Mouse (Mus musculus) MEL (cell line): Measurements from ENCODE around the gene Maml3.

ENCODE experiments used
- CHD1 ChIP-seq: IDR thresholded peaks from 2 replicates; pipeline ENCODE4 v1.6.1; 2012; ENCODE audit warnings: low read depth, mild to moderate bottlenecking, inconsistent platforms, low read length, improper control_type of control experiment
- CHD2 ChIP-seq: IDR thresholded peaks from 2 replicates; pipeline ENCODE4 v1.6.1; 2011; ENCODE audit warnings: low read length, improper control_type of control experiment
- CTCF ChIP-seq, 3 experiments: IDR thresholded peaks in 2 of 3; conservative IDR thresholded peaks in 1 of 3; 2 replicates each; pipeline ENCODE4 v1.5.1; 2011 to 2012; ENCODE audit warnings: low read length in 3 of 3, low read depth in 2 of 3, mild to moderate bottlenecking in 2 of 3, improper control_type of control experiment in 1 of 3, inconsistent platforms in 1 of 3, mixed read lengths in 1 of 3, moderate library complexity in 1 of 3; ENCODE audit not compliant: control insufficient read depth in 1 of 3, insufficient read depth in 1 of 3, poor library complexity in 1 of 3, severe bottlenecking in 1 of 3
- EP300 ChIP-seq, 2 experiments: IDR thresholded peaks; 2 replicates each; pipeline ENCODE4 v1.6.1; 2011; ENCODE audit warnings: improper control_type of control experiment in 2 of 2, low read length in 2 of 2, low read depth in 1 of 2, mild to moderate bottlenecking in 1 of 2
- JUND ChIP-seq: IDR thresholded peaks from 2 replicates; pipeline ENCODE4 v1.6.1; 2011; ENCODE audit warnings: low read depth, mild to moderate bottlenecking, improper control_type of control experiment, low read length
- MAZ ChIP-seq: IDR thresholded peaks from 2 replicates; pipeline ENCODE4 v1.6.1; 2012; ENCODE audit warnings: low read depth, mild to moderate bottlenecking, inconsistent platforms, low read length, improper control_type of control experiment
- NELFE ChIP-seq: IDR thresholded peaks from 2 replicates; pipeline ENCODE4 v1.6.1; 2011; ENCODE audit warnings: low read depth, low read length, improper control_type of control experiment
- NRF1 ChIP-seq: IDR thresholded peaks from 2 replicates; pipeline ENCODE4 v1.6.1; 2014; ENCODE audit warnings: low read depth, mild to moderate bottlenecking, inconsistent platforms, low read length, improper control_type of control experiment, moderate library complexity; ENCODE audit not compliant: poor library complexity, insufficient read depth, severe bottlenecking
- POLR2A ChIP-seq, 2 experiments: IDR thresholded peaks; 2 replicates each; pipeline ENCODE4 v1.6.1; 2011 to 2012; ENCODE audit warnings: low read length in 2 of 2, mild to moderate bottlenecking in 2 of 2, control low read depth in 1 of 2, improper control_type of control experiment in 1 of 2, low read depth in 1 of 2, moderate library complexity in 1 of 2; ENCODE audit not compliant: control insufficient read depth in 1 of 2, insufficient read depth in 1 of 2, poor library complexity in 1 of 2
- TAL1 ChIP-seq: IDR thresholded peaks from 2 replicates; pipeline ENCODE4 v1.6.1; 2012; ENCODE audit warnings: mild to moderate bottlenecking, inconsistent platforms, low read length, moderate library complexity, mixed read lengths
- TCF12 ChIP-seq: IDR thresholded peaks from 2 replicates; pipeline ENCODE4 v1.6.1; 2014; ENCODE audit warnings: low read depth, mild to moderate bottlenecking, inconsistent platforms, low read length, improper control_type of control experiment, moderate library complexity

DNA sequence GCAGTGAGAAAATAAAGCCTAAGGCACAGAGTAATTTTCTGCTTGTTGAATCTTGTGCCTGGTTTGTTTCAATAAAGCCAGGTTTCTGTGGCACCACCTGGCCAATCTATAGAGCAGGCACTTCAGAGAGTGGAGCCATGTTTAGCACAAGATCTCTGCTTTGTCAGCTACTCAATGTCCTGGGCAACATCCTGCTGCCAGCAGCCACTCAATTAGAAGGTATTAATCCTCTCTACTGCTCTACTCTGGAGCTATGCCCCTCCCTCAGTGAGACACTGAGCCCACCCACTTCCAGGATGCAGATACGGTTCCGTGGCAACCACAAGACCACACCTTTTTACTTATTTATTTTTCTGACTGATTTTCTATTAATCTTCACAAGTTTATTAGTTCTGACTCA lies 203.7 kb downstream of the Maml3 start:
- TF ChIP-seq TCF12, result no peak
- TF ChIP-seq EP300 (IDR thresholded peaks at IDR 0.05; ENCODE audit: low read depth in 1 of 2, low read length in 2 of 2), result no peak
- TF ChIP-seq POLR2A (IDR thresholded peaks at IDR 0.05; ENCODE audit: control insufficient read depth in 1 of 2, insufficient read depth in 1 of 2, low read depth in 1 of 2, low read length in 2 of 2, poor library complexity in 1 of 2), result no peak
- TF ChIP-seq JUND, result no peak
- TF ChIP-seq NELFE, result no peak
- no peak for TF ChIP-seq CTCF (IDR thresholded peaks at IDR 0.05 in 2 of 3, conservative IDR thresholded peaks at IDR 0.05 in 1 of 3; ENCODE audit: control insufficient read depth in 1 of 3, insufficient read depth in 1 of 3, low read depth in 2 of 3, low read length in 3 of 3, poor library complexity in 1 of 3, severe bottlenecking in 1 of 3)
- TF ChIP-seq TAL1, result no peak
- TF ChIP-seq NRF1, result no peak
- no peak for TF ChIP-seq CHD2
- TF ChIP-seq CHD1, result no peak
- TF ChIP-seq MAZ, result no peak
